Mouse (Mus musculus) testis, adult 2 months (tissue): ENCODE measurements at regions not wholly inside any gene's neighbourhood (a gene's known extent, or its start where the extent isn't known, plus 50 kb on each side); places are given as distances from the start of the nearest gene placed in this dataset.

Source experiments
- H3K27ac ChIP-seq: fragments of 200-500 bp; 2 replicates; pipeline ENCODE4 v1.5.1; 2012; ENCODE audit warnings: low read depth, low read length; ENCODE audit not compliant: control insufficient read depth, insufficient read depth
- H3K27me3 ChIP-seq: fragments of 200-500 bp; 2 replicates; pipeline ENCODE4 v1.6.1; 2012; ENCODE audit warnings: mild to moderate bottlenecking, low read length, moderate library complexity; ENCODE audit not compliant: control insufficient read depth, insufficient read depth
- H3K36me3 ChIP-seq: fragments of 200-500 bp; 2 replicates; pipeline ENCODE4 v1.6.1; 2012; ENCODE audit warnings: mild to moderate bottlenecking, low read length; ENCODE audit not compliant: control insufficient read depth, insufficient read depth
- H3K4me1 ChIP-seq: fragments of 200-500 bp; 2 replicates; pipeline ENCODE4 v1.6.1; 2012; ENCODE audit warnings: low read length; ENCODE audit not compliant: control insufficient read depth, insufficient read depth
- H3K4me3 ChIP-seq: fragments of 200-500 bp; 2 replicates; pipeline ENCODE4 v1.5.1; 2012; ENCODE audit warnings: low read depth, mild to moderate bottlenecking, low read length, moderate library complexity, mixed read lengths; ENCODE audit not compliant: control insufficient read depth
- CTCF ChIP-seq: fragments of 200-500 bp; IDR thresholded peaks from 2 replicates; pipeline ENCODE4 v1.5.1; 2012; ENCODE audit warnings: low read depth, mild to moderate bottlenecking, inconsistent platforms, low read length, moderate library complexity; ENCODE audit not compliant: control insufficient read depth, insufficient read depth, insufficient replicate concordance
- POLR2A ChIP-seq: fragments of 200-500 bp; IDR thresholded peaks from 2 replicates; pipeline ENCODE4 v1.6.1; 2012; ENCODE audit warnings: low read depth, mild to moderate bottlenecking, inconsistent platforms, low read length, moderate library complexity; ENCODE audit not compliant: control insufficient read depth

GRCm38 (mm10) chr6:140927616-140928015 is 198.5 kb downstream of the Gm11077 start:
- Histone ChIP-seq H3K27ac (no peak overlapping the region), H3K36me3 (no peaks in the 10 kb centered on the region), H3K27me3 (no peaks in the 10 kb centered on the region), H3K4me1 (peaks cover 2% of the 10 kb centered on the region; the same call in 1 of the 2 replicates), H3K4me3 (no peak overlapping the region)
- TF ChIP-seq POLR2A (no peak), CTCF (no peak)

GRCm38 (mm10) chr6:140934286-140934685 is 205.2 kb downstream of the Gm11077 start:
- no peaks in the 10 kb centered on the region for H3K36me3 ChIP-seq
- H3K27me3 ChIP-seq, result no peaks in the 10 kb centered on the region
- TF ChIP-seq POLR2A (no peak), CTCF (no peak)
- no peaks in the 10 kb centered on the region for H3K4me1 ChIP-seq
- H3K27ac ChIP-seq, result no peak overlapping the region
- no peak overlapping the region for H3K4me3 ChIP-seq

- TF ChIP-seq POLR2A (no peak), CTCF (no peak)
- Histone ChIP-seq H3K4me1 (no peaks in the 10 kb centered on the region), H3K27me3 (no peaks in the 10 kb centered on the region), H3K4me3 (no peak overlapping the region), H3K27ac (no peak overlapping the region), H3K36me3 (no peaks in the 10 kb centered on the region)
Observed at GRCm38 (mm10) chr6:140938025-140938424, 208.9 kb downstream of the Gm11077 start.

GRCm38 (mm10) chr6:140946720-140947119 is 217.6 kb downstream of the Gm11077 start:
- Histone ChIP-seq H3K27me3 (no peaks in the 10 kb centered on the region), H3K36me3 (no peaks in the 10 kb centered on the region), H3K4me3 (no peak overlapping the region), H3K4me1 (no peaks in the 10 kb centered on the region), H3K27ac (no peak overlapping the region)
- no peak for TF ChIP-seq POLR2A
- no peak for TF ChIP-seq CTCF

- Histone ChIP-seq H3K27me3 (no peaks in the 10 kb centered on the region), H3K4me1 (no peaks in the 10 kb centered on the region), H3K4me3 (no peak overlapping the region), H3K36me3 (no peaks in the 10 kb centered on the region), H3K27ac (no peak overlapping the region)
- TF ChIP-seq POLR2A, result no peak
- no peak for TF ChIP-seq CTCF
Observed at GRCm38 (mm10) chr6:140950483-140950882, 221.4 kb downstream of the Gm11077 start.

GRCm38 (mm10) chr6:140953256-140953655 is 224.2 kb downstream of the Gm11077 start:
- TF ChIP-seq POLR2A (no peak), CTCF (no peak)
- Histone ChIP-seq H3K27ac (no peak overlapping the region), H3K36me3 (no peaks in the 10 kb centered on the region), H3K4me1 (no peaks in the 10 kb centered on the region), H3K27me3 (no peaks in the 10 kb centered on the region), H3K4me3 (no peak overlapping the region)

- no peak overlapping the region for H3K27ac ChIP-seq
- H3K27me3 ChIP-seq, result no peaks in the 10 kb centered on the region
- H3K4me3 ChIP-seq, result no peak overlapping the region
- no peaks in the 10 kb centered on the region for H3K36me3 ChIP-seq
- H3K4me1 ChIP-seq, result no peaks in the 10 kb centered on the region
- no peak for TF ChIP-seq CTCF
- no peak for TF ChIP-seq POLR2A
Observed at GRCm38 (mm10) chr6:140953721-140954120, 224.6 kb downstream of the Gm11077 start.
